Mouse (Mus musculus): ENCODE results near the gene Olfr1381. TPM values are rescaled to one million over a fixed set of nuclear protein-coding genes. Genes with fewer than 3 reads are reported as not detected.
"Not testable (repeated sequence)": the region's sequence is repeated elsewhere in the genome, so short reads cannot be mapped to it uniquely, and the experiment has no call there.

Gene Olfr1381
- polyA plus RNA-seq (2011; ENCODE audit: insufficient read depth, insufficient read length, low replicate concordance, missing spikeins) = not detected in 2 replicates

GRCm38 (mm10) chr11:49543149-49543548, at the start of gene Olfr1381:
Olfr1381 (plus strand) TSS chr11:49543449.
- H3K27ac ChIP-seq (ENCODE audit: control insufficient read depth, insufficient read depth, low read depth, low read length, poor library complexity); H3K4me1 ChIP-seq (ENCODE audit: control insufficient read depth, insufficient read depth, low read length); H3K4me3 ChIP-seq (replicated peaks; ENCODE audit: control insufficient read depth, low read depth, low read length): not testable (repeated sequence)
- WGBS = 65% methylated on average over 3 of the region's 3 CpGs

GRCm38 (mm10) chr11:49518086-49518485, 25.2 kb upstream of the Olfr1381 start:
- TF ChIP-seq CTCF (IDR thresholded peaks at IDR 0.05; ENCODE audit: control insufficient read depth, insufficient read depth, low read length) = no peak
- no peak for TF ChIP-seq POLR2A (IDR thresholded peaks at IDR 0.05; ENCODE audit: borderline replicate concordance, control insufficient read depth, low read depth, low read length)
- 51% methylated on average over 5 of the region's 5 CpGs for WGBS
- H3K4me1 ChIP-seq (ENCODE audit: control insufficient read depth, insufficient read depth, low read length) = no peaks in the 10 kb centered on the region
- H3K27ac ChIP-seq (ENCODE audit: control insufficient read depth, insufficient read depth, low read depth, low read length, poor library complexity) = no peak overlapping the region
- H3K4me3 ChIP-seq (replicated peaks; ENCODE audit: control insufficient read depth, low read depth, low read length) = no peak overlapping the region

- H3K4me3 ChIP-seq (replicated peaks; ENCODE audit: control insufficient read depth, low read depth, low read length) = no peak within 1 kb of the TSS
- H3K4me1 ChIP-seq (ENCODE audit: control insufficient read depth, insufficient read depth, low read length) = no peaks in the 10 kb centered on the region
- TF ChIP-seq POLR2A (IDR thresholded peaks at IDR 0.05; ENCODE audit: borderline replicate concordance, control insufficient read depth, low read depth, low read length) (no peak), CTCF (IDR thresholded peaks at IDR 0.05; ENCODE audit: control insufficient read depth, insufficient read depth, low read length) (no peak)
Observed at GRCm38 (mm10) chr11:49519348-49519747, 23.9 kb upstream of the Olfr1381 start, which contains the start of gene Olfr1383. Olfr1383 (plus strand) TSS chr11:49519648.

GRCm38 (mm10) chr11:49527947-49528346, 15.3 kb upstream of the Olfr1381 start, which contains the start of gene Olfr1382:
Olfr1382 (plus strand) TSS chr11:49528247.
- no peak within 1 kb of the TSS for H3K27ac ChIP-seq (ENCODE audit: control insufficient read depth, insufficient read depth, low read depth, low read length, poor library complexity)
- H3K4me3 ChIP-seq (replicated peaks; ENCODE audit: control insufficient read depth, low read depth, low read length) = no peak within 1 kb of the TSS
- TF ChIP-seq CTCF (IDR thresholded peaks at IDR 0.05; ENCODE audit: control insufficient read depth, insufficient read depth, low read length) = no peak
- TF ChIP-seq POLR2A (IDR thresholded peaks at IDR 0.05; ENCODE audit: borderline replicate concordance, control insufficient read depth, low read depth, low read length) = no peak
- no peaks in the 10 kb centered on the region for H3K4me1 ChIP-seq (ENCODE audit: control insufficient read depth, insufficient read depth, low read length)
- 68% methylated on average over 3 of the region's 3 CpGs for WGBS

More at GRCm38 (mm10) chr11:49519348-49519747, 23.9 kb upstream of the Olfr1381 start, which contains the start of gene Olfr1383:
- H3K27ac ChIP-seq (ENCODE audit: control insufficient read depth, insufficient read depth, low read depth, low read length, poor library complexity) = no peak within 1 kb of the TSS

GRCm38 (mm10) chr11:49532761-49533160, 10.5 kb upstream of the Olfr1381 start:
- Histone ChIP-seq H3K4me1 (ENCODE audit: control insufficient read depth, insufficient read depth, low read length) (no peaks in the 10 kb centered on the region), H3K4me3 (replicated peaks; ENCODE audit: control insufficient read depth, low read depth, low read length) (no peak overlapping the region), H3K27ac (ENCODE audit: control insufficient read depth, insufficient read depth, low read depth, low read length, poor library complexity) (no peak overlapping the region)
- TF ChIP-seq CTCF (IDR thresholded peaks at IDR 0.05; ENCODE audit: control insufficient read depth, insufficient read depth, low read length) (no peak), POLR2A (IDR thresholded peaks at IDR 0.05; ENCODE audit: borderline replicate concordance, control insufficient read depth, low read depth, low read length) (no peak)

- H3K4me1 ChIP-seq (ENCODE audit: control insufficient read depth, insufficient read depth, low read length); H3K4me3 ChIP-seq (replicated peaks; ENCODE audit: control insufficient read depth, low read depth, low read length); H3K27ac ChIP-seq (ENCODE audit: control insufficient read depth, insufficient read depth, low read depth, low read length, poor library complexity): not testable (repeated sequence)
- 78% methylated on average over 2 of the region's 2 CpGs for WGBS
Observed at GRCm38 (mm10) chr11:49536631-49537030, 6.6 kb upstream of the Olfr1381 start.

- H3K4me3 ChIP-seq (replicated peaks; ENCODE audit: control insufficient read depth, low read depth, low read length); H3K4me1 ChIP-seq (ENCODE audit: control insufficient read depth, insufficient read depth, low read length); H3K27ac ChIP-seq (ENCODE audit: control insufficient read depth, insufficient read depth, low read depth, low read length, poor library complexity): not testable (repeated sequence)
- 79% methylated on average over 3 of the region's 3 CpGs for WGBS
Observed at GRCm38 (mm10) chr11:49554033-49554432, 10.8 kb downstream of the Olfr1381 start.

- not testable (repeated sequence) for H3K4me3 ChIP-seq (replicated peaks; ENCODE audit: control insufficient read depth, low read depth, low read length); H3K27ac ChIP-seq (ENCODE audit: control insufficient read depth, insufficient read depth, low read depth, low read length, poor library complexity); H3K4me1 ChIP-seq (ENCODE audit: control insufficient read depth, insufficient read depth, low read length)
- 71% methylated on average over 5 of the region's 5 CpGs for WGBS
Observed at GRCm38 (mm10) chr11:49556578-49556977, 13.3 kb downstream of the Olfr1381 start, which contains the start of gene Olfr1380. Olfr1380 (plus strand) TSS chr11:49556878.

GRCm38 (mm10) chr11:49575054-49575453, 31.8 kb downstream of the Olfr1381 start:
- 31% methylated on average over 2 of the region's 2 CpGs for WGBS
- not testable (repeated sequence) for H3K27ac ChIP-seq (ENCODE audit: control insufficient read depth, insufficient read depth, low read depth, low read length, poor library complexity); H3K4me1 ChIP-seq (ENCODE audit: control insufficient read depth, insufficient read depth, low read length); H3K4me3 ChIP-seq (replicated peaks; ENCODE audit: control insufficient read depth, low read depth, low read length)

- H3K4me1 ChIP-seq (ENCODE audit: control insufficient read depth, insufficient read depth, low read length); H3K27ac ChIP-seq (ENCODE audit: control insufficient read depth, insufficient read depth, low read depth, low read length, poor library complexity); H3K4me3 ChIP-seq (replicated peaks; ENCODE audit: control insufficient read depth, low read depth, low read length): not testable (repeated sequence)
- WGBS = 10% methylated on average over 8 of the region's 8 CpGs
Observed at GRCm38 (mm10) chr11:49580452-49580851, 37.2 kb downstream of the Olfr1381 start.

All from bone marrow, adult 2 months (tissue).